Mouse (Mus musculus) G1E-ER4 (cell line): ENCODE data around the gene Col4a3. TPM values are rescaled to one million over a fixed set of nuclear protein-coding genes. Genes with fewer than 3 reads are reported as not detected.

Experiments used
- GATA1 ChIP-seq: IDR thresholded peaks from one replicate; pipeline ENCODE4 v1.8.0; 2012; ENCODE audit warnings: low read length, inconsistent platforms
- polyA plus RNA-seq: library from polyadenylated mRNA; stranded (reverse); fragments of >175 nt; gene quantifications from 2 replicates; pipeline ENCODE4 v1.2.3, GENCODE M21; 2012

Col4a3 gene
- polyA plus RNA-seq, 1 experiment = 4.3 TPM

- no peak for TF ChIP-seq GATA1
Measured at GRCm38 (mm10) chr1:82585981-82586380, 740 bp upstream of the Col4a3 start.

GRCm38 (mm10) chr1:82590266-82590665 is 3.5 kb downstream of the Col4a3 start:
- TF ChIP-seq GATA1 = no peak

- TF ChIP-seq GATA1 = no peak
Measured at GRCm38 (mm10) chr1:82596864-82597596, 10.3 kb downstream of the Col4a3 start.

GRCm38 (mm10) chr1:82603198-82603950 is 16.7 kb downstream of the Col4a3 start:
- no peak for TF ChIP-seq GATA1

- no peak for TF ChIP-seq GATA1
Measured at GRCm38 (mm10) chr1:82605347-82605746, 18.6 kb downstream of the Col4a3 start.

- TF ChIP-seq GATA1 = no peak
Measured at GRCm38 (mm10) chr1:82605856-82606255, 19.1 kb downstream of the Col4a3 start.

GRCm38 (mm10) chr1:82608646-82609262 is 22.0 kb downstream of the Col4a3 start:
- no peak for TF ChIP-seq GATA1

- TF ChIP-seq GATA1 = no peak
Measured at GRCm38 (mm10) chr1:82612061-82612660, 25.4 kb downstream of the Col4a3 start.

- TF ChIP-seq GATA1 = no peak
Measured at GRCm38 (mm10) chr1:82618001-82618400, 31.3 kb downstream of the Col4a3 start.

GRCm38 (mm10) chr1:82618592-82618991 is 31.9 kb downstream of the Col4a3 start:
- TF ChIP-seq GATA1 = no peak

GRCm38 (mm10) chr1:82619981-82620380 is 33.3 kb downstream of the Col4a3 start:
- no peak for TF ChIP-seq GATA1

GRCm38 (mm10) chr1:82624934-82625333 is 38.2 kb downstream of the Col4a3 start:
- peak; percentile 23 for TF ChIP-seq GATA1

GRCm38 (mm10) chr1:82625474-82625873 is 38.8 kb downstream of the Col4a3 start:
- TF ChIP-seq GATA1 = no peak

- peak; percentile 63 for TF ChIP-seq GATA1
Measured at GRCm38 (mm10) chr1:82627652-82628051, 40.9 kb downstream of the Col4a3 start.

- TF ChIP-seq GATA1 = no peak
Measured at GRCm38 (mm10) chr1:82629495-82629894, 42.8 kb downstream of the Col4a3 start.
